Mouse (Mus musculus) MEL-GATA-1-ER (cell line): Measurements from ENCODE around the gene Gm49384.

Experiments used
- DNase-seq: peaks from one replicate; pipeline ENCODE4 v3.0.0-alpha.2; 2012; ENCODE audit warnings: low read depth; ENCODE audit errors: extremely low read depth

The Gm49384 gene

DNA sequence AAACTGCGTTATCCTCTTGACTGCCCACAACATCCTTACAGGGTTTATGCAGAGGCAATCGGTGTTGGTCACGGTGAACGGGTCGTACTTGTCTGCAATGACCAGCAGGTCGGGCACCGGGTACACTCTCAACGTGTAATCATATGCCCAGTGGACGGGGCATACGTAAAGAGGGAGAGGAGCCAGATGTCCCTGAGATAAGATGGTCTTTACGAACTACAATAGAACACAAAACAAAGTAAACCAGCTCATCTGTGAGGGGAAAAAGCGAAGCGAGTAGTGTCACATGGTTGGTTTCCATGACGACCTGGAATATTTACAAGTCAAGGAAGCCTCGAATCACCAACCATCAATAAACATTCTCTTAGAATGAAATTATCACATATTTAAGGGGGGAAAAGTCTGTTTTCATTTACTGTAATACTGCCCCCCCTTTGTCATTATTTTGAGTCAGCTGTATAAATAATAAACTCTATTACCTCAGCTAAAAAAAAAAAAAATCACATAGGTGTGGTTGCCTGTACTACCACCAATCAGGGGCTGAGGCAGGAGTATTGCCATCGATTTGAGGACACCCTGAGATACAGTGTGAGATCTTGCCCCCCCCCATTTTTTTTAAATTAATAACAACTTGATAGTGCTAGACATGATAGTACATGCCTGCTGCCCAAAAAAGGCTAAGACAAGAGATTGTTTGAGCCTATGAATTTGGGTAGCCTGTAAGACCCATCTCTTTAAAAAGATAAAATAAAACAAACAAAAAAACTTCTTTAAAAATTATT lies at the start of gene Gm49384:
TSS of gene Gm49384 (minus strand) at position 216 of the 782 bp plus-strand sequence.
- DNase-seq: no peak

DNA sequence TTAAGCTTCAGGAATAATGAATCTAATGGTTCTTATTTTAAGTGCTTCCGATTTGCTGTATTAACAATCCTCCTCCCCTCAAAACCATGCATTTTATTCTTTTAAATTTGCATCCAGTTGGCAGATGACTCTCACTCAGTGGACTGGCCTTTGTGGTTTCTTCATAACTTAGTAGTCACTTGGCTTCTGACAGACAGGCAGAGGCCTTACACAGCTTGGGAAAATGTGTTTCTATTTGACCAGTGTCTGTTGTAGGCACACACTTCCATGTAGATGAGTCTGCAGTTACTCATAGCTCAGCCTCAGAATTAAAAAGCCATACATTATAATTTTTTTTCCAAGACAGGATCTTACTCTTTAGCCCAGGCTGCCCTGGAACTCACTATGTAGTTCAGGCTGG lies 49.7 kb upstream of the Gm49384 start:
- no peak for DNase-seq

DNA sequence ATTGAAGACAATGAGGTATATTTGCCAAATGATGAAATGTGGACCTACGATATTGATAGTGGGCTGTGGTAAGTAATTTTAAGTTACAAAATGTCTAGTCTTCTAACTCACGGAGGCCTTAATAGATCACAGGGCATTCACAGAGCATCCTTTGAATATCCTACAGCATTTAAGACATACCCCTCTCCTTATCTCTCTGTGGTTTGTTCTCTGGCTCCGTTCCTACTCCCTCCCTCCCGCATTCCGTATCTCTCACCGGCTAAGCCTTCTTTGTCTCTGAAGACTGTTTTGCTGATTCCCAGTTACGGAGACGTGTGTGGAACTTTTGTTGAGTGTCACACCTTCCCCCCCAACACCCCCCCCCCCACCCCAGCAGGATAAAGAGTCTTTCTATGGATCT lies 46.7 kb upstream of the Gm49384 start:
- peak; percentile 59 for DNase-seq

DNA sequence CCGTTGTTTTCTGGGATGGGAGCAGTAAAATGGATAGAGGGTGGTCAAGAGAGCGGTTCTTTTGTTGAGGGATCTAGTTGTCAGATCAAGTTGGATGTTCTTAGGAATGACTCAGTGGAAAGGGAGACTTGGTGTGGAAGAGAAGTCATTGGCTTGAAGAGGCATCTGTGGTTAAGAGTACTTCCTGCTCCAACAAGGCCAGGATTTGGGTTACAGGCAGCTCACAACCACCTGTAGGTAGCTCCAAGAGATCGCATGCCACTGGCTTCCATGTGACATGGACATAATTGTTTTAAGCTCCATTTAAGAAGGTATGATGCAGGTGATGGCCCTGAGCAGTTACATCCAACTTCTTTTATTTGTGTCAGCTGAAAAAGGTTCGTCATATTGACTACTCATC lies 45.7 kb upstream of the Gm49384 start:
- no peak for DNase-seq

DNA sequence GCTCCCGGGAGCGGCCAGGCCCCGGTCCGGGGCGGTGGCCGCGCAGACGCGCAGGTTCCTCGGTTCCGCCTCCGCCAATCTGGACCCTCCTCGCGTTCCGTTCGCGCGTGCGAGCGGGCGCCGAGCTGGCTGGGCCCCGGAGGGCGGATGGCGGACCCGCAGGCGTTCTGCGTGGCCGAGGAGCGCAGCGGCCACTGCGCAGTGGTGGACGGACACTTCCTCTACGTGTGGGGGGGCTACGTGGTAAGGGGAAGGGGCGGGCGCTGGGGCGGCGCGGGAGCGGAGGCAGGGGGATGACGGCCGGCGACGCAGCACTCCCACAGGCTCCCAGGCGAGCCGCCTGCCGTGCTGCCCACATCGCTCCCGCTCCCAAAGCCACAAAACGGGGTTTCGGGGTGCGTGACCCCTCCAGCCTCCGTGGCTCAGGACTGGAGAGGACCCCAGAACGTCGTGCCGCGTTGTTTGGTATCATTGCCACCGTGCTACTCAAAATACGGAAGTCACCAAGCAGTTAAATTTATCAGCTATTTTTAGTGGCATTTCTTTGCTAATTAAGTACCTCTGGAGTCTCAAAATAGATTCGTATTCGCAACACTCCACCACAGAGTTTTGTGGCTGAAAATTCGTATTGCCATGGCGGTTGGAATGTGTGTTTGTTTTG lies 37.8 kb upstream of the Gm49384 start:
- DNase-seq: peak; percentile 64

DNA sequence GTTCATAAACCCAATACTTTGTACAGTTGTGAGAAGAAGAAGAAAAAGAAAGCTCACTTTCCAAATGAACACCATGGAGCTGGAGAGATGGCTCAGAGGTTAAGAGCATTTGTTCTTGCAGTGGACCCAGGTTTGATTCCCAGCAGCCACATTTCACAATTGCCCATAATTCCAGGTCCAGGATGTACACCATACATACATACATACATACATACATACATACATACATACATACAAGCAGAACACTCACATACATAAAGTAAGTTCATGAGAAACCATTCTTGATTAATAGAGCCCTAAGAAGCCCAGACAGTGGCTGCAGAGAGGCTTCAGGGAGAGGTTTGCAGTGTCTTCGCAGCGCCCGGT lies 37.3 kb upstream of the Gm49384 start:
- DNase-seq: no peak

DNA sequence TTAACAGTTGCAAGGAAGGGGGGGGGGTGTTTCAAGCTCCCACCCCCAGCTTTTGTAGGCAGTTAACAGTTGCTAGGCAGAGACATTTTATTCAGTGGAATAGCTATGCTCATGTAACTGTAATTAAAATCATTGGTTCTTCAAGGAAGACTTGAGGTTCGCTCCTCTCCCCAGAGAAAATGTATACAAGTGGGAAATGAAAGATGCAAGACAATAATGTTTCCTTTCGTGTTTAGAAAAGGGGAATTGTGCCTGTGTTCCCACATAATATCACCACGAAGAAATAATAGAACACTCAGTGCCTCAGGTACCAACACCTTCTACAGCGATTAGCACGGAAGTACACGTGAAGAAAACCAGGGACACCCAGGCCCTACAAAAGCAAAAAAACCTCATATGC lies 36.8 kb upstream of the Gm49384 start, which contains the start of gene Klhdc1:
TSS of gene Klhdc1 (plus strand) at position 301 of the 400 bp plus-strand sequence.
- DNase-seq: no peak

DNA sequence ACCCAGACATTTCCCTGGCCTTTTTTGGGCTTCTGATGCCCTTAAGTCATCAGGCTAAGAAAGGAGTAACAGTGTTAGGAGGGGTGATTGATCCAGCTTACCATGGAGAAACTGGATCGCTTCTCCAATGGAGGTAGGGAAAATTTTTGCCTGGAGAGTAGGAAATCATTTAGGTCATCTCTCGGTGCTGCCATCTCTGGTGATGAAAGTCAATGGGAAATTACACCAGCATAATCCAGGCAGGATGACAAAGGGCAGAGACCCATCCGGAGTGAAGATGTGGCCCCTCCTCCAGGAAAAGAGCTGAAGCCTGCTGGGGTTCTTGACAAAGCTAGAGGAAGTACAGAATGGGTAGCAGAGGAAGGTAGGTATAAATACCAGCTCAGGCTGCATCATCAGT lies 34.2 kb upstream of the Gm49384 start:
- no peak for DNase-seq

DNA sequence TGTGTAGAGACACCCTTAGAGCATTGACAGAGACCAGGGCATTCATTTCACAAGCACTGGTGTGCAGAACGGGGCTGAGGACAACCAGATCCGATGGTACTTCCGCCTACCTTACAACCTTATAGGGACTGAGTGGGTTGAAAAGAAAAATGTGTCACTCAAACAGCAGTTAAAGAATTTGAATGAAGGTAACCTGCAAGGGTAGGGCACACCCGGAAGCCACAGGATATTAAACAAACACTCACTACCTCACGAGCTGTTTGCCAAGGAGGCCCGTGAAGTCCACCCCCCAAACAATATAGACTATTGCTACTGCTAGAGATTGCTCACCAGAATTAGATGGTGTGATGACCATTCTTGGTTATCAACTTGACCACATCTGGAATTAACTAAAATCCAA lies 31.7 kb upstream of the Gm49384 start:
- no peak for DNase-seq

DNA sequence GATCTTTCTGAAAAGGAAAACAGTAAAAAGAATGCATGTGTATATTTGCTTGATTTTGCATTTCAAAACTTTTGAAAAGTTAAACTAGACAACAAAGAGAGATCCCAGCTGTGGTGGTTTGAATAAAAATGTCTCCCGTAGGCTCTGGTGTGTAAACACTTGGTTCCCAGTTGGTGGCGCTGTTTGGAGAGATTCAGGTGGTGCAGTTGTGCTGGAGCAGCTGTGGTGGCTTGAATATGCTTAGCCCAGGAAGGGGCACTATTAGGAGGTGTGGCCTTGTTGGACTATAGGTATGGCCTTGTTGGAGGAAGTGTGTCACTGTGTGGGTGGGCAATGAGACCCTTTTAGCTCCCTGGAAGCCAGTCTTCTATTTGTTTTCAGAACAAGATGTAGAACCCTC lies 25.2 kb upstream of the Gm49384 start:
- peak; percentile 44 for DNase-seq

DNA sequence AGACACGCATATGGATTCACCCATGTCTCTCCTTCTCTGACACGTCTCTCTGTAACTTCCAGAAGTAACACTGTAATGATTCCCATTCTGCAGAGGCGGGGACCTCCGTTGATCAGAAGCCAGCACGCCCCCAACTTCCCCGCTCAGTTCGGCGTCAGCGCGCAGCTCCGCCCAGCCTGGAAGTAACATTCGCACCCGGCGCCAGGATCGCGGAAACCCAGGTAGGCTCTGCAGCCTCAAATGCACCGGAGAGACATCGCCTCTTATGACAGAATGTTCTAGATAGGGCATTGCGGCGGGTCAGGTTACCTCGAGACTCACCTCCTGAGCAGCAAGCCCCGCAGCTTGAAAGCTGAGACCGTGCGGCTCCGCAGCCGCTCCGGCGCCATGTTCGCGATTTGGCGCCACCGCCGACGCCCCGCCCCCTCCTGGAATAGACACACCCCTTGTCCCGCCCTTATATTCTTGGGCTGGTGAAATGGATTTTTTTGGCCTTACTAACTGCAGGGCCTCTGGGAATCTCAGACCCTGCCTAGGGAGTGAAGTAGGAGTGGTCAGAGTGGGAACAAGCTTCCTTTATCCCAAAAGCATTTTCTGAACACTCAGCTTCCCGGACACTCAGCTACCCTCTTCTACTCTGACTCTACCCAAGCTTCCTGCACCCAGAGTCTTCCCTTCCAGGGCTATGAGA lies 23.9 kb upstream of the Gm49384 start, which contains the start of gene Pole2:
TSS of gene Pole2 (minus strand) at position 420 of the 691 bp plus-strand sequence.
- peak; percentile 60 for DNase-seq

DNA sequence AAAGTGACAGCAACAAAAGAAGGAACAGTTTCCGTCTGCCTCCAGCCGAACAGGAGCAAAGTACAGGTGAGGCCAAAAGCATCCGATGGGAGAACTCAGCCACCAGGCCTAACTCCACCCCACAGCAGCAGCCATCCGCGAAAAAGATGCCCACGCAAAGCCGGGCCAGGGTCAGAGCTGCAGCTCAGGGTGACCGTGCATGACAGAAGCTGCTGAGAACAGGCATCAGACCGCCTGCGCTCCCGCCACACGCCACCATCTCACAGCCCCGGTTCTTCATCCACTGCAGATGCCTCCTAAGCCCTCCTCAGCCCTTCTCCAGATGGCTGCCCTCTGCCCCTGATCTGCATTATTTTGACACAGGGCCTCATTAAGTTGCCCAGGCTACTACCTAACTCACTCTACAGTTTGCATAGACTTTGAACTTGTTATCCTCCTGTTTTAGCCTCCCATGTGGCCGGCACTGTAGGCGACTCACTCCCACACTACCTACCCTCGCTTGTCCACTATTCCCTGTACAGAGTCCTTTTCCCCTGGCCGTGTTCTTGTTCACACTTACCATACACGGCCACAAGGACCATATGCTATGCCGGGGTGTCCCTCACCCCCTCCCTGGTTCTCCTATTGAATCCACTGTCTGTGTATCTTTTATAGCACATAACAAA lies 16.7 kb upstream of the Gm49384 start:
- DNase-seq: no peak

DNA sequence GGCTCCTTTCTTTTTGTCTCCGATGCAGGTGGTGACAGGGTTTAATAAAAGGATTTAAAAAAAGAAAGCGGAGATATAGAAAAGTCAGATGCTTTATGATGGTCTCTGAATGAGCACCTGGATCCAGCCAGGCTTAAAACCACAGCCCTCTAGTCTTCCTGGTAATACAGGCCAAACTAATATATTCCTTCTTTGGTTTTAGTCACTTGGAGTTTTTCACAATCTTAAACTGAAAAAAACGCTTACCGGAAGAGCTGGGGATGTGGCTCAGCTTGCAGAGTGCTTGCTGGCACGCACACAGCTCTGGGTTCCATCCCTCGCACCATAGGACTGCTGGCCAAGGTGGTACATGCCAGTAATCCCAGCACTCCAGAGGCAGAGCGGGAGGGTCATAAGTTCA lies 12.5 kb upstream of the Gm49384 start:
- DNase-seq: no peak

DNA sequence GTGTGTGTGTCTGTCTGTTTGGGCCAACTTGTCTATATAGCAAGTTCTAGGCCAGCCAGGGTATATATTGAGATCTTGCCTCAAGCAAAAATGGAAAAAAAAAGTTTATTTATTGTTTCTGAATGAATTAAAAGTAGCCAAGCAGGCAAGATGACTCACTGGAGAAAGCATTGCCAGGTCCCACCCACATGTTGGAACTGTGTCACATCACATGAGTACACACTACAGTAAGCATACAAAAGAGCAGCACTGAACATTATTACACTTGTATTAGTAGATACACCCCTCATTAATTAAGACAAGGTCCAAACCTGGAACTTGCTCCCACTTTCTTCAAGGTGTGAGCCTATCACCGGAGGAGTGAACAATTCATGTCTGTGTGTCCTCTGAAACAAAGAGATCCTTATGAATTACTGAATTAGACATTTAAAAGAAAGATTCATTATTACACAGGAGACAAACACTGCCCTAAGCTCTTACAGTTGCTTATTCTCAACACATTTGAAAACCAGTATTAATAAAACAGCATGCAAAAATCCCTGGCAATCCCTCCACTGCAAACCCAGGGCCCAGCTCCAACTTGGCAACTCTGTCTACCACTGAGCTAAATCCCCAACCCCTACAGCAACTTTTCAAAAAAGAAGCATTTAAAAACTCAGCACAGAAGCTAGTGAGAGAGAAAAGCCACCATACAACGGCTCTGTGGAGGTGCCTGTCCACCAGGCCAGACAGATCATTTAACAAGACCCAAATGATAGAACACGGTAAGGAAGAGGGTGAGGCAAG lies 11.1 kb upstream of the Gm49384 start:
- no peak for DNase-seq

DNA sequence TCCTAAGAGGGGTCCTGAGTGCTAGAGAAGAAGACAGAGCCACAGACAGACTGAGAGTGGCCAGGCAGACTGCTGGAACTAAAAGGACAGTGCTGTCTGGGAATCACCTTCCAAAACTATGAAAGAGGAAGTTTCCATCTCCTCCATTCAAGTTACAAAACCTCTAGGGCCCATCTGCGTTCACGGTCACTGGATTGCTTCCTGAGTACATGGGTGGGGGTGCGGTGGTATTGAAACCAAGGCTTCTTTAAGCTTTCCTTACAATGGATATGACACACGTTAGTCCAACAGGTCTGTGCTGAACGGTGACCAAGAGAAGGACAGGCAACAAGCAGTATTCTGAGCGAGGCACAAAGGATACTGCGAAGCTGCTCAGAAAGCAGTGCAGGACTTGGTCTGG lies 10.3 kb upstream of the Gm49384 start:
- no peak for DNase-seq

DNA sequence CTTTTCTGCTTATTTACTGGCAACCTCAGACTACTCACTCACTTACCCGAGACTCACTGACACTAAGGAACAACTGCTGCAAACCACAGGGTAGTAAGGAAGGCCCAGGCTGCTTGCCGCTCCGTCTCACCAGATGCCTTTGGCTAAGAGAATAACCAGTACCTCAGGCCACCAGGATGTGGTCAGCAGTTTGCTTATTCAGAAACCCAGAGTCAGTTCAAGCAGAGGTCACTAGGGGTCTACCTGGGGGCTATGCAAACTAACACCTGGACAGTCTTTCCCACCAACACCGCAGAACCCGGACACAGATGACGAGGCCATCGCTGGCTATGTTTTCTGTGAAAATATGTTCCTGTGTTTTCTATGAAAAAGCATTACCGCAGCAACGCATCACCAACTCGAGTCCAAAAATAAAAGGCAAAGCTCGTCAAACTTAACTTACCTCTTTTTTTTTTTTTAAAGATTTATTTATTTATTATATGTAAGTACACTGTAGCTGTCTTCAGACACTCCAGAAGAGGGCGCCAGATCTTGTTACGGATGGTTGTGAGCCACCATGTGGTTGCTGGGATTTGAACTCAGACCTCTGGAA lies 9.2 kb upstream of the Gm49384 start:
- DNase-seq: no peak

DNA sequence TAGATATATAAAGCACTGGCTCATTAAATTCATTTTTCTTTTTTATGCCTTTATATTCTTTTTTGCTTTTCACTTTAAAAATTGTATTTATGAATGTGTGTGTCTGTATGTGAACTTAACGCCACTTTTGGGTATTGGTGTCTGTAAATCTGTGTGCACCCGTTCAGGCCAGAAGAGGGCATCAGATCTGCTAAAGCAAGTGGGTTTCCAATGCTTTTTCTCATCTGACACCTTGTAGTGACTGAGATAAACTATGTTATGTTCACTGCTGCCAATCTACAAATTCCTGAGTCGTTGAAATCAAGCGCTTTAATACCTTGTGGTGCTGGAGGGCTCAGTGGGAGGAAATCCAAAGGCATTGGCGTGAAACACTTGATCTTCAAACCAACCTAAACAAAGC lies 7.0 kb upstream of the Gm49384 start:
- DNase-seq: no peak

DNA sequence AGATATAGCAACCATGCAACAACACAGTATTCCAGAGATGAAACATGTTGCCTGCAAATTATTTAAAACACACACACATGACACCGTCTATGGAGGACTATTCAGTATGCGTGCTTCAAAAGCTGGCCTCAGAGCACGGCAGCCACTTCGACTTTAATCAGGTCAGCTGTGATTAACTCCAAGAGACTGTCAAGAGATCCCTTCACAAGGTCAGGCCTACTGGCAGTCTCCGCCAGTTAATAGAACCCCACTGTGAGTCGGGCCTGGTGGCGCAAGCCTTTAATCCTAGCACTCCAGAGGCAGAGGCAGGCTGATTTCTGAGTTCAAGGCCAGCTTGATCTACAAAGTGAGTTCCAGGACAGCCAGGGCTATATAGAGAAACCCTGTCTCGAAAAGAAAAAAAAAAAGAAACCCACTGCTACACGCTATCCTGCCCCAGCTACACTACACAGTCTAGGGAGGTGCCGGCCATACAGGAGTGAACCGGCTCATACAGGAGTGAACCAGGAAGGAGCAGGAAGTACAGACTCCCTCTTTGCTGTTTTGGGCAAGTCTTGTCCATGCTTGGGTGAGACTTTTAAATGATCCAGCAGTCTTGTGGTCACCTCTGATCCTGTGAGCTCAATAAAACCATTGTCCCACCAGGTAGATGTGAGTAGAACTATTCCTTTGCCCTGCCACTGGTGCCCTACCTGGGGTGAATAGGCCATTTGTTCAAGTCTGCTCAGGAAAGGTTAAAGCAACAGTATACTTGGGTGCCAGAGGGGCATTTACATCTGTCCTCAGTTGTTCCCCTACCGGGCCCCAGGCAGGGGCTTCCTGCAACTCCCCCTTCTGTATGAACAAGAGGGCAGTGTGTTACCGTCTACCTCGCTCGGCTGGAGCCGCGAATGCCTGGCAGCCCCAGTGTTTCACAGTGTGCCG lies 6.3 kb upstream of the Gm49384 start:
- no peak for DNase-seq

DNA sequence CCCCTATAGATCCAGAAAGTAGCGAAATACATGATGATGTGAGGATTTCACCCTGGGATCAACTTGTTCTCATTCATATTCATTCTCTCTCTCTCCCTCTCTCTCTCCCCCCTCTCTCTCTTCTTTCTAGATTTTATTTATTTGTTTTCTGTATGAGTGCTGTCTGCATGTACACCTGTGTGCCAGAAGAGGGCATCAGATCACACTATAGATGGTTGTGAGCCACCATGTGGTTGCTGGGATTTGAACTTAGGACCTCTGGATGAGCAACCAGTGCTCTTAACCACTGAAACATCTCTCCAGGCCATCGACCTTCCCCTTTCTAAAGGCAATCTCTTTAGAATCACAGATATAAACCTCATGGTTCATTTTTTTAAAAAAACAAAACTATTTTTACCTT lies 4.5 kb upstream of the Gm49384 start:
- DNase-seq: no peak

DNA sequence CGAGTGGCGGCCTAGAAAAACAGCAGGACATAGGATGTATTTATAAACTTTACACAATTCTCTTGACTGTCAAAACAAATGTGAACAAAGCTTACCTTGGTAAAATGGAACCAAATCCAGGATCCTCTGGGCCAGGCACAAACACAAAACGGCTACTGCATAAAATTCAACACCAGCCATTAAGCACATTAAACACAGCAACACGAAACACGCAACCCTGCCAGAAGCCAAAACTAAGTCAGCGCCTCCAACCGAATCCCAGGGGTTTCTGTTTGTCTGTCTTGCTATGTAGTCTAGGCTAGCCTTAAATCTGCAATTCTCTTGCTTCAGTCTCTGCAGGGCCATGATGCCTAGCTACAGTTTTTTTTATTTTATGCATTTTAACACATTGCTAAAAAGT lies 3.9 kb upstream of the Gm49384 start:
- DNase-seq: no peak
